Mouse (Mus musculus) embryonic facial prominence, embryonic 11.5 days (tissue): ENCODE results near the gene Pvrig. TPM values are rescaled to one million over a fixed set of nuclear protein-coding genes. Genes with fewer than 3 reads are reported as not detected.

Experiments
- polyA plus RNA-seq: library from polyadenylated mRNA; unstranded; fragments of >200 nt; fragmentation: Nextera tagmentation; extraction: Ambion mirVana; gene quantifications from 2 replicates; pipeline ENCODE4 v1.2.1, GENCODE M21; 2014

The Pvrig gene
- polyA plus RNA-seq, 1 experiment from 2014 or later: not detected

Other genes with a start within 250 kb of the Pvrig start
- gene Zscan21, start 225.1 kb upstream of the Pvrig start, polyA plus RNA-seq: 97.3 and 110 TPM in 2 replicates
- gene Zfp113, start 186.2 kb upstream of the Pvrig start, polyA plus RNA-seq: 16.3 and 16.4 TPM in 2 replicates
- gene Cops6, start 180.9 kb upstream of the Pvrig start, polyA plus RNA-seq: 272 and 292 TPM in 2 replicates
- 15.9 and 19.7 TPM in 2 replicates for gene Ap4m1, start 170.0 kb upstream of the Pvrig start, polyA plus RNA-seq
- gene Mcm7, start 169.5 kb upstream of the Pvrig start, polyA plus RNA-seq: 303 and 307 TPM in 2 replicates
- gene Taf6, start 154.5 kb upstream of the Pvrig start, polyA plus RNA-seq: 120 and 125 TPM in 2 replicates
- 56.4 and 61.6 TPM in 2 replicates for gene Cnpy4, start 154.5 kb upstream of the Pvrig start, polyA plus RNA-seq
- gene Mblac1, start 147.6 kb upstream of the Pvrig start, polyA plus RNA-seq: 8.1 and 8.6 TPM in 2 replicates
- gene Nxpe5, start 116.1 kb upstream of the Pvrig start, polyA plus RNA-seq: not detected in 2 replicates
- 36.8 and 42.9 TPM in 2 replicates for gene Lamtor4, start 86.5 kb upstream of the Pvrig start, polyA plus RNA-seq
- 3.9 and 4.6 TPM in 2 replicates for gene BC037034, start 77.9 kb upstream of the Pvrig start, polyA plus RNA-seq
- 4.0 and 5.4 TPM in 2 replicates for gene Gal3st4, start 69.1 kb upstream of the Pvrig start, polyA plus RNA-seq
- 0.03 TPM in 1 of 2 replicates, not detected in the other for gene Gm43720, start 62.0 kb upstream of the Pvrig start, polyA plus RNA-seq
- gene Gpc2, start 62.0 kb upstream of the Pvrig start, polyA plus RNA-seq: 10.8 and 11.9 TPM in 2 replicates
- 4.0 and 5.8 TPM in 2 replicates for gene Stag3, start 61.7 kb upstream of the Pvrig start, polyA plus RNA-seq
- 45.8 and 49.3 TPM in 2 replicates for gene Zfp157, start 99.5 kb downstream of the Pvrig start, polyA plus RNA-seq
- not detected in 2 replicates for gene 1700123K08Rik, start 222.8 kb downstream of the Pvrig start, polyA plus RNA-seq